Comparison of ENCODE assay signal across 2 mouse cellular contexts in the genomic region with DNA sequence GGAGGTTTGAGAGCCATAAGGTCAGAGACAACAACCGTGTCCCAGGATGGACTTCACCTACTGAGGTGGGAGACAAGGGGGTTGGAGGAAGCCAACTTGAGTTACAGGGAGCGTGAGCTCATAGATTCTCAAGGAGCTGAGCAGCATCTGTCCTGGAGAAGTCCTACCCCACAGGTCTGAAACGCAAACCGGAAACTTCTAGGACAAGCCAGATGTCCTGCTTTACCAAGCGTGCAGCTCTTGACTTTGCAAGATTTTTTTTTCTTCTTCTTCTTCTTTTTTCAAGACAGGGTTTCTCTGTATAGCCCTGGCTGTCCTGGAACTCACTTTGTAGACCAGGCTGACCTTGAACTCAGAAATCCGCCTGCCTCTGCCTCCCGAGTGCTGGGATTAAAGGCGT. TPM values are rescaled to one million over a fixed set of nuclear protein-coding genes. Genes with fewer than 3 reads are reported as not detected.
DNase-seq lines count a peak whose midpoint lies in the region; TF ChIP-seq lines count a peak whose summit lies in the region.
"Not testable (repeated sequence)": the region's sequence is repeated elsewhere in the genome, so short reads cannot be mapped to it uniquely, and the experiment has no call there.

No protein-coding gene starts in this region.

- TF ChIP-seq RAD21 in CH12.LX (IDR thresholded peaks at IDR 0.05; ENCODE audit: low read depth, low read length): not testable (repeated sequence)

- peaks cover 17 to 40% of the 10 kb centered on the region in 2 experiments for H3K4me1 ChIP-seq in CH12.LX (ENCODE audit: control insufficient read depth in 1 of 2, insufficient read depth in 2 of 2)

- H3K27ac ChIP-seq in CH12.LX (ENCODE audit: insufficient read depth, low read depth): not testable (repeated sequence)

- H3K9me3 ChIP-seq in CH12.LX (replicated peaks; ENCODE audit: low read length): not testable (repeated sequence)

- not testable (repeated sequence) for H3K4me3 ChIP-seq in CH12.LX (replicated peaks in 1 of 3; ENCODE audit: low read depth in 2 of 3, low read length in 2 of 3, poor library complexity in 1 of 3)

- not testable (repeated sequence) for H3K36me3 ChIP-seq in CH12.LX (replicated peaks in 1 of 2; ENCODE audit: control insufficient read depth in 1 of 2, insufficient read depth in 1 of 2, low read length in 1 of 2)

- not testable (repeated sequence) for H3K9ac ChIP-seq in CH12.LX (ENCODE audit: insufficient read depth, low read depth)

- dilution Hi-C loops in CH12.LX (cut with MboI; ENCODE audit: extremely low pct_ligation_motif_present, extremely low pct_unique_long_range_greater_than_20kb, low sequenced_read_pairs): not testable (repeated sequence)

- not testable (repeated sequence) for H3K27me3 ChIP-seq in CH12.LX (replicated peaks)

- not testable (repeated sequence) for H3K79me2 ChIP-seq in CH12.LX (replicated peaks; ENCODE audit: control insufficient read depth, extremely low read depth, insufficient read depth, poor library complexity, severe bottlenecking)

- TF ChIP-seq POLR2A in CH12.LX (IDR thresholded peaks at IDR 0.05; ENCODE audit: low read depth, low read length): not testable (repeated sequence)

- in situ Hi-C loops in CH12.LX (cut with MboI; ENCODE audit: low pct_ligation_motif_present, low pct_unique_long_range_greater_than_20kb, low sequenced_read_pairs): not testable (repeated sequence)

- H3K4me2 ChIP-seq in CH12.LX (ENCODE audit: insufficient read depth, low read depth, poor library complexity, severe bottlenecking): not testable (repeated sequence)

- not testable (repeated sequence) for TF ChIP-seq EP300 in CH12.LX (IDR thresholded peaks at IDR 0.05; ENCODE audit: low read length)

- peak; percentile 61 for DNase-seq in A20 (ENCODE audit: low read depth, low spot score)
- DNase-seq in CH12.LX (ENCODE audit: extremely low read depth): peak; percentile 33

- not testable (repeated sequence) for TF ChIP-seq CTCF in CH12.LX (conservative IDR thresholded peaks at IDR 0.05 in 1 of 2, IDR thresholded peaks at IDR 0.05 in 1 of 2; ENCODE audit: low read depth in 2 of 2, low read length in 2 of 2)

TF ChIP-seq in CH12.LX, 34 proteins besides CTCF, POLR2A, EP300 and RAD21:
- TF ChIP-seq ZNF384 (IDR thresholded peaks at IDR 0.05; ENCODE audit: low read depth, low read length): peak; percentile 74

RNA-seq across cellular contexts. Expression of a gene that starts 38.2 kb away (rescaled TPM):
- total RNA-seq in CH12.LX (2012; rRNA removed) (47.5 and 52.9 TPM in 2 replicates), CH12.LX (2014; rRNA removed) (41.8 and 42.1 TPM in 2 replicates)
- 48.6 and 54.1 TPM in 2 replicates for polyA plus RNA-seq in CH12.LX (2012; ENCODE audit: insufficient read length, low read depth)
